Mouse (Mus musculus) midbrain, embryonic 13.5 days (tissue): Measurements from ENCODE around the gene Cxcr6. TPM values are rescaled to one million over a fixed set of nuclear protein-coding genes. Genes with fewer than 3 reads are reported as not detected.

Experiments used
- ATAC-seq: fragments of 200-750 bp; cut with Nextera tagmentation; 2 replicates; pipeline ENCODE4 v1.8.0; 2017; ENCODE audit warnings: mild to moderate bottlenecking, moderate TSS enrichment, moderate library complexity
- H3K27ac ChIP-seq: fragments of 300-500 bp; sonication (generic); 2 replicates; pipeline ENCODE4 v1.5.1; 2015; ENCODE audit warnings: inconsistent platforms, mild to moderate bottlenecking, moderate library complexity
- H3K27me3 ChIP-seq: fragments of 300-500 bp; sonication (generic); 2 replicates; pipeline ENCODE4 v1.6.1; 2015; ENCODE audit warnings: mild to moderate bottlenecking, inconsistent platforms
- H3K36me3 ChIP-seq: fragments of 300-500 bp; sonication (generic); 2 replicates; pipeline ENCODE4 v1.6.1; 2015; ENCODE audit warnings: mild to moderate bottlenecking, inconsistent platforms
- H3K4me1 ChIP-seq: fragments of 300-500 bp; sonication (generic); replicated peaks from 2 replicates; pipeline ENCODE4 v1.6.1; 2015; ENCODE audit warnings: inconsistent platforms
- H3K4me2 ChIP-seq: fragments of 300-500 bp; sonication (generic); replicated peaks from 2 replicates; pipeline ENCODE4 v1.6.1; 2015; ENCODE audit warnings: moderate library complexity, mild to moderate bottlenecking, inconsistent platforms
- H3K4me3 ChIP-seq: fragments of 300-500 bp; sonication (generic); replicated peaks from 2 replicates; pipeline ENCODE4 v1.5.1; 2015; ENCODE audit warnings: mild to moderate bottlenecking, inconsistent platforms
- H3K9ac ChIP-seq: fragments of 300-500 bp; sonication (generic); replicated peaks from 2 replicates; pipeline ENCODE4 v1.6.1; 2015; ENCODE audit warnings: mild to moderate bottlenecking, inconsistent platforms
- H3K9me3 ChIP-seq: fragments of 300-500 bp; sonication (generic); 2 replicates; pipeline ENCODE4 v1.6.1; 2016; ENCODE audit warnings: mild to moderate bottlenecking, inconsistent platforms
- WGBS: fragments of 180-500 bp; shearing (Covaris S2); methylation state at CpG from one replicate; pipeline ENCODE4 v1.1.7; 2015; 5-methylcytosine and 5-hydroxymethylcytosine counted together
- polyA plus RNA-seq: library from polyadenylated mRNA; unstranded; fragments of >200 nt; fragmentation: Nextera tagmentation; extraction: Ambion mirVana; gene quantifications from 2 replicates; pipeline ENCODE4 v1.2.1, GENCODE M21; 2015

Cxcr6 gene
- polyA plus RNA-seq, 1 experiment from 2014 or later, result 0.22 TPM

GRCm38 (mm10) chr9:123796174-123796573 is 10.1 kb upstream of the Cxcr6 start:
- Histone ChIP-seq H3K27ac (no peak overlapping the region), H3K4me1 (no peaks in the 10 kb centered on the region), H3K9ac (no peak overlapping the region), H3K9me3 (no peaks in the 10 kb centered on the region), H3K36me3 (peaks cover 67% of the 10 kb centered on the region), H3K4me2 (no peak overlapping the region), H3K27me3 (no peaks in the 10 kb centered on the region), H3K4me3 (no peak overlapping the region)
- ATAC-seq, result peak; percentile 43; the same call in 1 of the 2 replicates
- WGBS, result 68% methylated on average over 3 of the region's 3 CpGs

- no peaks in the 10 kb centered on the region for H3K27me3 ChIP-seq
- WGBS, result 92% methylated on average over 1 of the region's 1 CpGs
- peaks cover 38% of the 10 kb centered on the region for H3K36me3 ChIP-seq
- ATAC-seq, result no peak
- H3K4me2 ChIP-seq, result no peak overlapping the region
- no peaks in the 10 kb centered on the region for H3K4me1 ChIP-seq
- H3K9ac ChIP-seq, result no peak overlapping the region
- no peak overlapping the region for H3K4me3 ChIP-seq
- no peak overlapping the region for H3K27ac ChIP-seq
- H3K9me3 ChIP-seq, result no peaks in the 10 kb centered on the region
These were observed 4.7 kb upstream of the Cxcr6 start for GRCm38 (mm10) chr9:123801527-123801926.

- Histone ChIP-seq H3K9ac (no peak overlapping the region), H3K4me2 (no peak overlapping the region), H3K27me3 (no peaks in the 10 kb centered on the region), H3K4me1 (no peaks in the 10 kb centered on the region), H3K36me3 (peaks cover 31% of the 10 kb centered on the region), H3K27ac (no peak overlapping the region), H3K4me3 (no peak overlapping the region), H3K9me3 (no peaks in the 10 kb centered on the region)
- ATAC-seq, result no peak
- 91% methylated on average over 2 of the region's 2 CpGs for WGBS
These were observed 3.9 kb upstream of the Cxcr6 start for GRCm38 (mm10) chr9:123802421-123802820.

- H3K27ac ChIP-seq, result no peak overlapping the region
- ATAC-seq, result no peak
These were observed 3.4 kb upstream of the Cxcr6 start for GRCm38 (mm10) chr9:123802896-123803295.

GRCm38 (mm10) chr9:123805241-123805640 is 1.0 kb upstream of the Cxcr6 start:
- peaks cover 26% of the 10 kb centered on the region for H3K36me3 ChIP-seq
- no peak overlapping the region for H3K4me3 ChIP-seq
- 92% methylated on average over 2 of the region's 2 CpGs for WGBS
- H3K4me1 ChIP-seq, result no peaks in the 10 kb centered on the region
- no peaks in the 10 kb centered on the region for H3K9me3 ChIP-seq
- no peak overlapping the region for H3K9ac ChIP-seq
- H3K27me3 ChIP-seq, result no peaks in the 10 kb centered on the region
- ATAC-seq, result no peak
- no peak overlapping the region for H3K27ac ChIP-seq
- H3K4me2 ChIP-seq, result no peak overlapping the region

More at GRCm38 (mm10) chr9:123802896-123803295, 3.4 kb upstream of the Cxcr6 start:
- no peak overlapping the region for H3K4me2 ChIP-seq
- no peaks in the 10 kb centered on the region for H3K27me3 ChIP-seq
- H3K9ac ChIP-seq, result no peak overlapping the region
- peaks cover 26% of the 10 kb centered on the region for H3K36me3 ChIP-seq
- H3K4me3 ChIP-seq, result no peak overlapping the region
- no peaks in the 10 kb centered on the region for H3K9me3 ChIP-seq
- no peaks in the 10 kb centered on the region for H3K4me1 ChIP-seq

- peaks cover 17% of the 10 kb centered on the region for H3K36me3 ChIP-seq
- no peak overlapping the region for H3K9ac ChIP-seq
- no peak overlapping the region for H3K4me3 ChIP-seq
- no peaks in the 10 kb centered on the region for H3K9me3 ChIP-seq
- no peaks in the 10 kb centered on the region for H3K27me3 ChIP-seq
- no peaks in the 10 kb centered on the region for H3K4me1 ChIP-seq
- no peak overlapping the region for H3K27ac ChIP-seq
- ATAC-seq, result no peak
- no peak overlapping the region for H3K4me2 ChIP-seq
- WGBS, result 83% methylated on average over 7 of the region's 7 CpGs
These were observed 2.3 kb downstream of the Cxcr6 start for GRCm38 (mm10) chr9:123808583-123808982.

GRCm38 (mm10) chr9:123811831-123812230 is 5.6 kb downstream of the Cxcr6 start:
- peaks cover 32% of the 10 kb centered on the region for H3K36me3 ChIP-seq
- no peak overlapping the region for H3K9ac ChIP-seq
- no peaks in the 10 kb centered on the region for H3K9me3 ChIP-seq
- 90% methylated on average over 3 of the region's 3 CpGs for WGBS
- H3K4me2 ChIP-seq, result no peak overlapping the region
- no peaks in the 10 kb centered on the region for H3K27me3 ChIP-seq
- H3K4me3 ChIP-seq, result no peak overlapping the region
- no peak overlapping the region for H3K27ac ChIP-seq
- no peak for ATAC-seq
- no peaks in the 10 kb centered on the region for H3K4me1 ChIP-seq

GRCm38 (mm10) chr9:123814326-123814725 is 8.1 kb downstream of the Cxcr6 start:
- H3K4me2 ChIP-seq, result no peak overlapping the region
- H3K36me3 ChIP-seq, result peaks cover 51% of the 10 kb centered on the region
- 80% methylated on average over 2 of the region's 2 CpGs for WGBS
- no peak for ATAC-seq
- H3K4me1 ChIP-seq, result no peaks in the 10 kb centered on the region
- H3K27me3 ChIP-seq, result no peaks in the 10 kb centered on the region
- H3K27ac ChIP-seq, result no peak overlapping the region
- no peak overlapping the region for H3K4me3 ChIP-seq
- H3K9ac ChIP-seq, result no peak overlapping the region
- no peaks in the 10 kb centered on the region for H3K9me3 ChIP-seq

- H3K9ac ChIP-seq, result no peak overlapping the region
- H3K27me3 ChIP-seq, result no peaks in the 10 kb centered on the region
- no peak overlapping the region for H3K4me3 ChIP-seq
- H3K36me3 ChIP-seq, result peaks cover 49% of the 10 kb centered on the region
- no peak overlapping the region for H3K4me2 ChIP-seq
- H3K9me3 ChIP-seq, result no peaks in the 10 kb centered on the region
- ATAC-seq, result no peak
- no peaks in the 10 kb centered on the region for H3K4me1 ChIP-seq
- WGBS, result 76% methylated on average over 4 of the region's 4 CpGs
- H3K27ac ChIP-seq, result no peak overlapping the region
These were observed 8.5 kb downstream of the Cxcr6 start for GRCm38 (mm10) chr9:123814821-123815220.

- Histone ChIP-seq H3K4me1 (no peaks in the 10 kb centered on the region), H3K27me3 (no peaks in the 10 kb centered on the region), H3K36me3 (peaks cover 43% of the 10 kb centered on the region), H3K27ac (no peak overlapping the region), H3K4me2 (no peak overlapping the region), H3K9me3 (no peaks in the 10 kb centered on the region), H3K4me3 (no peak overlapping the region), H3K9ac (no peak overlapping the region)
- no peak for ATAC-seq
- 91% methylated on average over 3 of the region's 3 CpGs for WGBS
These were observed 9.2 kb downstream of the Cxcr6 start for GRCm38 (mm10) chr9:123815444-123815843.

- no peaks in the 10 kb centered on the region for H3K27me3 ChIP-seq
- peaks cover 48% of the 10 kb centered on the region for H3K36me3 ChIP-seq
- no peaks in the 10 kb centered on the region for H3K4me1 ChIP-seq
- no peak overlapping the region for H3K4me2 ChIP-seq
- no peak overlapping the region for H3K27ac ChIP-seq
- whole genome bisulfite sequencing, result 100% methylated on average over 1 of the region's 1 CpGs
- ATAC-seq, result no peak
- no peaks in the 10 kb centered on the region for H3K9me3 ChIP-seq
- H3K4me3 ChIP-seq, result no peak overlapping the region
- H3K9ac ChIP-seq, result no peak overlapping the region
These were observed 9.7 kb downstream of the Cxcr6 start for GRCm38 (mm10) chr9:123815996-123816395.

GRCm38 (mm10) chr9:123818601-123819000 is 12.3 kb downstream of the Cxcr6 start:
- peaks cover 67% of the 10 kb centered on the region for H3K36me3 ChIP-seq
- no peaks in the 10 kb centered on the region for H3K9me3 ChIP-seq
- H3K4me3 ChIP-seq, result no peak overlapping the region
- 91% methylated on average over 2 of the region's 2 CpGs for WGBS
- H3K27me3 ChIP-seq, result no peaks in the 10 kb centered on the region
- H3K4me2 ChIP-seq, result no peak overlapping the region
- no peaks in the 10 kb centered on the region for H3K4me1 ChIP-seq
- no peak overlapping the region for H3K9ac ChIP-seq
- no peak overlapping the region for H3K27ac ChIP-seq
- ATAC-seq, result no peak

- 92% methylated on average over 3 of the region's 3 CpGs for WGBS
- no peak for ATAC-seq
- Histone ChIP-seq H3K36me3 (peaks cover 80% of the 10 kb centered on the region), H3K27ac (no peak overlapping the region), H3K4me3 (no peak overlapping the region), H3K4me1 (no peaks in the 10 kb centered on the region), H3K9ac (no peak overlapping the region), H3K4me2 (no peak overlapping the region), H3K27me3 (no peaks in the 10 kb centered on the region), H3K9me3 (no peaks in the 10 kb centered on the region)
These were observed 20.4 kb downstream of the Cxcr6 start for GRCm38 (mm10) chr9:123826631-123827030.
